Mouse (Mus musculus): ENCODE measurements around the gene H2al1b. TPM values are rescaled to one million over a fixed set of nuclear protein-coding genes. Genes with fewer than 3 reads are reported as not detected.
"Not testable (repeated sequence)": the region's sequence is repeated elsewhere in the genome, so short reads cannot be mapped to it uniquely, and the experiment has no call there.

Gene H2al1b
- polyA plus RNA-seq, 1 experiment from 2014 or later: not detected

- not testable (repeated sequence) for H3K27ac ChIP-seq; H3K9ac ChIP-seq; H3K9me3 ChIP-seq; H3K4me2 ChIP-seq; H3K4me3 ChIP-seq; H3K36me3 ChIP-seq; H3K4me1 ChIP-seq (replicated peaks); ATAC-seq (ENCODE audit: low FRiP score); H3K27me3 ChIP-seq
- WGBS: no CpG with 5 or more reads among the region's 3 CpGs
These were observed 3.3 kb upstream of the H2al1b start, which contains the start of gene H2al1a for GRCm38 (mm10) chrX:11298957-11299356. Gene H2al1a, plus strand, starts transcription at chrX:11299257.

DNA sequence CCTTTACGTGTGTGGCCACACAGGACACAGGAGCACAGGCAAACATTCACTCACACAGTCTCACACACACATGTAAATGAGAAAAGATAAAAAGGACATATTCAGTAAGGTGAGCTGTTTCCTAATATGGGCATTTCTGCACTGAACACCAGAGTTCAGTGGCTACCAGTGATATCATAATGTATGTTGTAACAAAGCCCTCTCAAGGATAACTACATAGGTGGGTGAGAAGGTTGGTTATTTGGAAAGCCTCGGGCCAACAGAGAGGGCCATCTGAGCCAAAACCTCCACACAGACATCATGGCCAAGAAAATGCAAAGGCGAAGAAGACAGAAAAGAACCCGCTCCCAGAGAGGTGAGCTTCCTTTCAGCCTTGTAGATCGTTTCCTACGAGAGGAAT is 3.1 kb downstream of the H2al1b start, which contains the start of gene H2al1c:
H2al1c (plus strand) TSS at position 301 of the 400 bp plus-strand sequence.
- not testable (repeated sequence) for H3K4me2 ChIP-seq; H3K27ac ChIP-seq; H3K4me3 ChIP-seq; ATAC-seq (ENCODE audit: low FRiP score); H3K27me3 ChIP-seq; H3K36me3 ChIP-seq; H3K9ac ChIP-seq; H3K4me1 ChIP-seq (replicated peaks); H3K9me3 ChIP-seq
- WGBS: 100% methylated on average over 1 of the region's 6 CpGs

GRCm38 (mm10) chrX:11308524-11308923 is 6.3 kb downstream of the H2al1b start, which contains the start of gene H2al1d:
Gene H2al1d, plus strand, starts transcription at chrX:11308824.
- not testable (repeated sequence) for ATAC-seq (ENCODE audit: low FRiP score); H3K9ac ChIP-seq; H3K27ac ChIP-seq; H3K4me2 ChIP-seq; H3K9me3 ChIP-seq; H3K4me1 ChIP-seq (replicated peaks); H3K36me3 ChIP-seq; H3K4me3 ChIP-seq; H3K27me3 ChIP-seq
- no CpG with 5 or more reads among the region's 6 CpGs for WGBS

- H3K27me3 ChIP-seq; H3K4me3 ChIP-seq; ATAC-seq (ENCODE audit: low FRiP score); H3K4me2 ChIP-seq; H3K4me1 ChIP-seq (replicated peaks); H3K9me3 ChIP-seq; H3K9ac ChIP-seq; H3K36me3 ChIP-seq; H3K27ac ChIP-seq: not testable (repeated sequence)
- no CpG with 5 or more reads among the region's 3 CpGs for WGBS
These were observed 9.4 kb downstream of the H2al1b start, which contains the start of gene H2al1e for GRCm38 (mm10) chrX:11311634-11312033. Gene H2al1e, plus strand, starts transcription at chrX:11311934.

GRCm38 (mm10) chrX:11314858-11315257 is 12.6 kb downstream of the H2al1b start, which contains the start of gene H2al1f:
Gene H2al1f, plus strand, starts transcription at chrX:11315158.
- not testable (repeated sequence) for H3K4me2 ChIP-seq; H3K36me3 ChIP-seq; H3K4me1 ChIP-seq (replicated peaks); H3K9ac ChIP-seq; H3K27me3 ChIP-seq; H3K4me3 ChIP-seq; H3K27ac ChIP-seq; H3K9me3 ChIP-seq; ATAC-seq (ENCODE audit: low FRiP score)
- WGBS: no CpG with 5 or more reads among the region's 6 CpGs

DNA sequence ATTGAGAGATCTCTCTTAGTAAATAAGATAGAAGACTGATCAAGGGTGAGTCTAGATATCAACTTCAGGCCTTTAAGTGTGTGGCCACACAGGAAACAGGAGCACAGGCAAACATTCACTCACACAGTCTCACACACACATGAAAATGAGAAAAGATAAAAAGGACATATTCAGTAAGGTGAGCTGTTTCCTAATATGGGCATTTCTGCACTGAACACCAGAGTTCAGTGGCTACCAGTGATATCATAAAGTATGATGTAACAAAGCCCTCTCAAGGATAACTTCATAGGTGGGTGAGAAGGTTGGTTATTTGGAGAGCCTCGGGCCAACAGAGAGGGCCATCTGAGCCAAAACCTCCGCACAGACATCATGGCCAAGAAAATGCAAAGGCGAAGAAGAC is 15.7 kb downstream of the H2al1b start, which contains the start of gene H2al1g:
H2al1g (plus strand) TSS at position 301 of the 400 bp plus-strand sequence.
- no CpG with 5 or more reads among the region's 3 CpGs for WGBS

GRCm38 (mm10) chrX:11321192-11321591 is 19.0 kb downstream of the H2al1b start, which contains the start of gene H2al1h:
Gene H2al1h, plus strand, starts transcription at chrX:11321492.
- not testable (repeated sequence) for H3K4me2 ChIP-seq; H3K4me3 ChIP-seq; ATAC-seq (ENCODE audit: low FRiP score); H3K36me3 ChIP-seq; H3K27me3 ChIP-seq; H3K9ac ChIP-seq; H3K4me1 ChIP-seq (replicated peaks); H3K9me3 ChIP-seq; H3K27ac ChIP-seq
- WGBS: no CpG with 5 or more reads among the region's 6 CpGs

More for the DNA sequence above, 15.7 kb downstream of the H2al1b start, which contains the start of gene H2al1g:
- not testable (repeated sequence) for H3K4me3 ChIP-seq; H3K27ac ChIP-seq; H3K27me3 ChIP-seq; H3K9me3 ChIP-seq; H3K9ac ChIP-seq; H3K4me1 ChIP-seq (replicated peaks); H3K4me2 ChIP-seq; H3K36me3 ChIP-seq; ATAC-seq (ENCODE audit: low FRiP score)

- ATAC-seq (ENCODE audit: low FRiP score); H3K4me2 ChIP-seq; H3K27me3 ChIP-seq; H3K36me3 ChIP-seq; H3K9ac ChIP-seq; H3K4me1 ChIP-seq (replicated peaks); H3K4me3 ChIP-seq; H3K27ac ChIP-seq; H3K9me3 ChIP-seq: not testable (repeated sequence)
- 84% methylated on average over 2 of the region's 5 CpGs for WGBS
These were observed 22.1 kb downstream of the H2al1b start, which contains the start of gene H2al1i for GRCm38 (mm10) chrX:11324359-11324758. Gene H2al1i, plus strand, starts transcription at chrX:11324659.

DNA sequence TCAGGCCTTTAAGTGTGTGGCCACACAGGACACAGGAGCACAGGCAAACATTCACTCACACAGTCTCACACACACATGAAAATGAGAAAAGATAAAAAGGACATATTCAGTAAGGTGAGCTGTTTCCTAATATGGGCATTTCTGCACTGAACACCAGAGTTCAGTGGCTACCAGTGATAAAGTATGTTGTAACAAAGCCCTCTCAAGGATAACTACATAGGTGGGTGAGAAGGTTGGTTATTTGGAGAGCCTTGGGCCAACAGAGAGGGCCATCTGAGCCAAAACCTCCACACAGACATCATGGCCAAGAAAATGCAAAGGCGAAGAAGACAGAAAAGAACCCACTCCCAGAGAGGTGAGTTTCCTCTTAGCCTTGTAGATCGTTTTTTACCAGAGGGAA is 25.3 kb downstream of the H2al1b start, which contains the start of gene H2al1j:
H2al1j (plus strand) TSS at position 301 of the 400 bp plus-strand sequence.
- H3K4me2 ChIP-seq; H3K4me3 ChIP-seq; H3K27me3 ChIP-seq; H3K36me3 ChIP-seq; ATAC-seq (ENCODE audit: low FRiP score); H3K27ac ChIP-seq; H3K9me3 ChIP-seq; H3K4me1 ChIP-seq (replicated peaks); H3K9ac ChIP-seq: not testable (repeated sequence)
- 87% methylated on average over 2 of the region's 2 CpGs for WGBS

- no peak for ATAC-seq (ENCODE audit: low FRiP score)
These were observed 43.5 kb downstream of the H2al1b start for GRCm38 (mm10) chrX:11345762-11346161.

DNA sequence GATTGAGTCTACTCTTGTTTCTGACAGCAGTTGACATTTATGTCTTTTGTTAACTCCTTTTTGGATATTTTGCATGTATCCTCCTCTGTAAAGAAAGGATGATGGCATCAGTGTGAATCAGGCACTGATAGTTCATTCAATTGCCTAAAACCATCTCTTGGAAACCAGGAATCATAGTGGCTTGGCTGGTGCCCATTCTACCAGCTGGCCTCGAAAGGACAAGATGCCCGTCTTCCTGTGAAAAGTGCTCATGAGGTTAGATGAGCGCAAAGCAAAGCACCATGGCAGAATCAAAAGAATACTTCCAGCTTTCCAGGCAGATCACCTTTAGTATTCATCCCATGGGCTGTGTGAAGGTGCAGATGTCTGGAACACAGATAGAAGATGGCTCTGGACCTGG is 44.5 kb downstream of the H2al1b start:
- Histone ChIP-seq H3K4me2 (no peak overlapping the region), H3K36me3 (no peaks in the 10 kb centered on the region)
- no peak for ATAC-seq (ENCODE audit: low FRiP score)

More at GRCm38 (mm10) chrX:11345762-11346161, 43.5 kb downstream of the H2al1b start:
- H3K4me3 ChIP-seq: no peak overlapping the region
- H3K36me3 ChIP-seq: no peaks in the 10 kb centered on the region
- H3K9me3 ChIP-seq: no peaks in the 10 kb centered on the region
- peaks cover 5% of the 10 kb centered on the region; the same call in 1 of the 2 replicates for H3K4me1 ChIP-seq (replicated peaks)
- no peak overlapping the region for H3K27ac ChIP-seq
- H3K4me2 ChIP-seq: no peak overlapping the region
- no peaks in the 10 kb centered on the region for H3K27me3 ChIP-seq
- H3K9ac ChIP-seq: no peak overlapping the region
- whole genome bisulfite sequencing: 61% methylated on average over 9 of the region's 9 CpGs

More for the DNA sequence above, 44.5 kb downstream of the H2al1b start:
- Histone ChIP-seq H3K4me3 (no peak overlapping the region), H3K27ac (no peak overlapping the region), H3K4me1 (replicated peaks) (peaks cover 5% of the 10 kb centered on the region; the same call in 1 of the 2 replicates), H3K27me3 (no peaks in the 10 kb centered on the region), H3K9ac (no peak overlapping the region), H3K9me3 (no peaks in the 10 kb centered on the region)
- WGBS: 93% methylated on average over 3 of the region's 3 CpGs
